Mouse (Mus musculus): ENCODE data around the gene Bank1.

DNA sequence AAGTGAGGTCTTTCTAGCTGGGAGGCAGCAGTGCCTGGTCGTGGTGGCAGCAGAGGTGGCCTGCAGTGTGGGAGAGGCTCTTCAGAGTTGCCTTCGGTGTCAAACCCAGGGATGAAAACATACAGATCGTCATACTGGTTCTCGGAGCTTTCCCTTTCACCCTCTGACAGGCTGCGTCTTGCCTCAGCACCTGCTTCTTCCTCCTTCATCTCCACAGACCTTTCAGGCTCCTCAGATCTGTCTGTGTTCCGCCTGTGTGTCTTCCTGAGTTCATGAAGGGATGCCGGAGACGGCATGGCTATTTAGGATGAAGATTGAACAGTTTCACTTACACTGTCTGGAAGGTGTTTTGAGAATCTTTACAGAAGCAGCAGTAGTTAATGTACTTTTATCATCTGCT is 225.6 kb downstream of the Bank1 start:
- TF ChIP-seq GATA1 (IDR thresholded peaks at IDR 0.05; ENCODE audit: borderline replicate concordance, low read length) (no peak), FLI1 (IDR thresholded peaks at IDR 0.05; ENCODE audit: low read length) (no peak)
